Mouse (Mus musculus) limb, embryonic 12.5 days (tissue): Measurements from ENCODE around the gene Rab40c. TPM values are rescaled to one million over a fixed set of nuclear protein-coding genes. Genes with fewer than 3 reads are reported as not detected.

Source experiments
- ATAC-seq: fragments of 200-750 bp; cut with Nextera tagmentation; 2 replicates; pipeline ENCODE4 v1.8.0; 2017; ENCODE audit warnings: low read depth, moderate TSS enrichment; ENCODE audit not compliant: insufficient number of reproducible peaks, insufficient read depth, low FRiP score, low TSS enrichment
- H3K27ac ChIP-seq: fragments of 300-500 bp; sonication (generic); 2 replicates; pipeline ENCODE4 v1.5.1; 2016; ENCODE audit warnings: mild to moderate bottlenecking, moderate library complexity
- H3K27me3 ChIP-seq: fragments of 300-500 bp; sonication (generic); 2 replicates; pipeline ENCODE4 v1.6.1; 2016; ENCODE audit warnings: mild to moderate bottlenecking, moderate library complexity
- H3K36me3 ChIP-seq: fragments of 300-500 bp; sonication (generic); 2 replicates; pipeline ENCODE4 v1.6.1; 2016; ENCODE audit warnings: mild to moderate bottlenecking, moderate library complexity
- H3K4me1 ChIP-seq: fragments of 300-500 bp; sonication (generic); replicated peaks from 2 replicates; pipeline ENCODE4 v1.6.1; 2016
- H3K4me2 ChIP-seq: fragments of 300-500 bp; sonication (generic); 2 replicates; pipeline ENCODE4 v1.6.1; 2016; ENCODE audit warnings: mild to moderate bottlenecking, moderate library complexity
- H3K4me3 ChIP-seq: fragments of 300-500 bp; sonication (generic); replicated peaks from 2 replicates; pipeline ENCODE4 v1.5.1; 2016; ENCODE audit warnings: mild to moderate bottlenecking
- H3K9ac ChIP-seq: fragments of 300-500 bp; sonication (generic); replicated peaks from 2 replicates; pipeline ENCODE4 v1.6.1; 2016; ENCODE audit warnings: mild to moderate bottlenecking, moderate library complexity
- H3K9me3 ChIP-seq: fragments of 300-500 bp; sonication (generic); 2 replicates; pipeline ENCODE4 v1.6.1; 2016; ENCODE audit warnings: mild to moderate bottlenecking, moderate library complexity
- WGBS: fragments of 180-500 bp; shearing (Covaris S2); methylation state at CpG from one replicate; pipeline ENCODE4 v1.1.7; 2016; 5-methylcytosine and 5-hydroxymethylcytosine counted together
- polyA plus RNA-seq: library from polyadenylated mRNA; unstranded; fragments of >200 nt; fragmentation: Nextera tagmentation; extraction: Ambion mirVana; gene quantifications from 2 replicates; pipeline ENCODE4 v1.2.1, GENCODE M21; 2016

Gene Rab40c
- polyA plus RNA-seq, 1 experiment from 2014 or later: 35.7 TPM

DNA sequence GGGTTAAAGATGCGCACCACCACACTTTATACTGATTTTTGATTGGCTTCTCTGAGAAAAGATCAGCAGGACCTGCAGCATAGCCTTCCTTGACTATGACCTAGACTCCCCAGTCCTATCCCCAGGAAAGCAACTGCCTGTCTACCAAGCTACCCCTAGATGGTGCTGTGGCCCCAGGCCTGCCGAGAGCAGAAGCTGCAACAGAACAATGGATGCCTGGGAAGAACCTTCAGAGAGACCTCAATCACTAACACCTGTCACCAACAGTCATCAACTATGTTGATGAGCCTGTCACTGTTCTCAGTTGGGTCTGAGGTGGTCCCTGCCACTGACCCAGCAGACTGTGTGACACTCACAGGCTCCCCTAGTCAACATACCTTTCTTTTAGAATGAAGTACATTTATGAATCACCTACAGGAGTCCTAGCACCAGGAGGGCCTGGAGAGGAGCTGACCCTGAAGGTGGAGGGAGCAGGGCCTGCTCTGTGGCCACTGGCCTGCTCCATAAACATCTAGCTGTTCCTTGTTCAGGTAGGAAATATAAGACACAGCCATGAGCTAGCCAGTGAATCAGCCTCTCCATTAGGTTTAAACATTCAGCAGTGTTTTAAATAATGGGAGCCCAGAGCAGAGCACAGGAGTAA is 25.4 kb downstream of the Rab40c start:
- Histone ChIP-seq H3K9me3 (no peaks in the 10 kb centered on the region), H3K4me2 (no peak overlapping the region), H3K4me1 (no peaks in the 10 kb centered on the region; the same call in 1 of the 2 replicates), H3K36me3 (peaks cover 21% of the 10 kb centered on the region), H3K9ac (no peak overlapping the region), H3K27ac (peak overlapping the region; percentile 45; the same call in 1 of the 2 replicates), H3K4me3 (no peak overlapping the region), H3K27me3 (no peaks in the 10 kb centered on the region)
- 39% methylated on average over 2 of the region's 2 CpGs for WGBS
- 0 out of 2 replicates have a peak, but pooled peaks have one; percentile 71 for ATAC-seq

DNA sequence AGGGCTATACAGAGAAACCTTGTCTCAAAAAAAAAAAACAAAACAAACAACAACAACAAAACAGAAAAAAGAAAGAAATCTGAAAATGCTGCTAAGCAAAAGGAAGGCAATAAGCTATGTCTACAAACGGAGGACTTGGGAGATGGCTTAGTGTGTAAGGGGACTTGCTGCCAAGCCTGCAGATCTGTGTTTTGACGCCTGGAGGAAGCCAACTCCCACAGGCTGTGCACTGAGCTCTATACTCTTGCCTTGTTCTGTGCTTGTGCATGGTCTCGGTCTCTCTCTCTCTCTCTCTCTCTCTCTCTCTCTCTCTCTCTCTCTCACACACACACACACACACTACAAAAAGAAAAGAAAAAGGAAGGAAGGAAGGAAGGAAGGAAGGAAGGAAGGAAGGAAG is 30.7 kb downstream of the Rab40c start:
- 87% methylated on average over 3 of the region's 3 CpGs for WGBS

DNA sequence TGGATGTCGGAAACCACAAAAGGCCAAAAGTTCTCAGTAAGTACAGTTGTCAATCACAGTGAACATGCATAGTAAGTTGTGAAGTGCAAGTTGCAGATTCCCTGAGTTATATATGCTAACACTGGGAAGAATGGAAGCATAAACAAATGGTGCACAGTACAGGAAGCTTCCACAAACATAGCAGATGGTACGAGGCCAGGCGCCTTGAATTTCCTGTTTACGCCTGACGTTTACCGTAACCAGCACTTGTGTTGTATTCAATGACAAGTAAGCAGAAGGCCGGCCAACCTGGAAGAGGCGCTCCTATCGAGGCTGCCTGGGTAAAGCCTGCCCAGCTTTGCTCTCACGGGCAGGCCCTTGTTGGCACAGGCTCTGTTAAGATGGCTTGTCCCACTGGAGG is 32.1 kb downstream of the Rab40c start:
- peaks cover under 1% of the 10 kb centered on the region; the same call in 1 of the 2 replicates for H3K4me1 ChIP-seq
- H3K27ac ChIP-seq: no peak overlapping the region
- peaks cover 66% of the 10 kb centered on the region for H3K36me3 ChIP-seq
- H3K9ac ChIP-seq: no peak overlapping the region
- H3K4me2 ChIP-seq: no peak overlapping the region
- H3K4me3 ChIP-seq: no peak overlapping the region
- no peaks in the 10 kb centered on the region for H3K27me3 ChIP-seq
- 90% methylated on average over 10 of the region's 10 CpGs for WGBS
- ATAC-seq: no peak
- no peaks in the 10 kb centered on the region for H3K9me3 ChIP-seq

More for the DNA sequence above, 30.7 kb downstream of the Rab40c start:
- Histone ChIP-seq H3K9ac (no peak overlapping the region), H3K36me3 (peaks cover 53% of the 10 kb centered on the region), H3K4me1 (no peaks in the 10 kb centered on the region), H3K4me2 (no peak overlapping the region), H3K9me3 (no peaks in the 10 kb centered on the region), H3K27me3 (no peaks in the 10 kb centered on the region), H3K27ac (no peak overlapping the region), H3K4me3 (no peak overlapping the region)
- ATAC-seq: no peak

DNA sequence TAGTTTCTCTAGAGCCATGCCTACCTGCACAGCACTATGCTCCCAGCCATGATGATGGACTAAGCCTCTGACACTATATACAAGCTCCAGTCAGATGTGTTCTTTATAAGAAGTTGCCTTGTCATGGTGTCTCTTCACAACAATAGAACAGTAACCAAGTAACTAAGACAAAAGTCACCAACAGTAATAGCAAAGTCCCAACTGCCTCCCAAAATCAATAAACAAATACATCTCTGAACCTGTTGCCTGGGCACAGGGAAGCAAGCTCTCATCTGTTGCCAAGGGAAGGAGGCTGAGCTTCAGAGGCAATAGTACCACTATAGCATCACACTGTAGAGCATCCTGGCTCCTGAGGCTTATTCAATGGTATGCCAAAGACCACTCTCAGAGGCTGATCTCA is 32.7 kb downstream of the Rab40c start:
- no peaks in the 10 kb centered on the region for H3K27me3 ChIP-seq
- H3K4me1 ChIP-seq: peaks cover 6% of the 10 kb centered on the region
- no peak overlapping the region for H3K9ac ChIP-seq
- ATAC-seq: no peak
- H3K9me3 ChIP-seq: no peaks in the 10 kb centered on the region
- no peak overlapping the region for H3K4me2 ChIP-seq
- peaks cover 73% of the 10 kb centered on the region for H3K36me3 ChIP-seq
- no peak overlapping the region for H3K27ac ChIP-seq
- H3K4me3 ChIP-seq: no peak overlapping the region

DNA sequence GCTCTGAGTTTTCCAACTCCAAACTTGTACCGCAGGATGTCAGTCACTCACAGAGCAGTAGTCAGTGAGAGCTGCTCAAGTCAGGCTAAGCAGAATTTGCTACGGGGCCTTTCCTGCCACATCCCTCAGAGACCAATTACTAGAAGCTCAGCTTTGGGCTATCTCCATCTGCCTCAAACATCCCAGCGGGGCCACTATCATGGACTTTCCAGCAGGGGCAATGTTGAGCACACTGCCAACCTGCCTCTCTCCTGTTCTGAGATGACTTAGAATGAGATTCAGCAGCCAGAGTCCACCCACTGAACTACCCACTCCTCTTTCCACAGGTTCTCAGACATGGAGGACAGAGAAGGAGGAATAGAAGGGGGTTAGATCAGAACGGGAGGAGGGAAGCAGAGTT is 33.9 kb downstream of the Rab40c start:
- H3K36me3 ChIP-seq: peaks cover 69% of the 10 kb centered on the region
- no peaks in the 10 kb centered on the region for H3K9me3 ChIP-seq
- H3K4me1 ChIP-seq: peaks cover 17% of the 10 kb centered on the region
- H3K4me2 ChIP-seq: no peak overlapping the region
- no peak overlapping the region for H3K4me3 ChIP-seq
- 64% methylated on average over 4 of the region's 4 CpGs for WGBS
- H3K27me3 ChIP-seq: no peaks in the 10 kb centered on the region
- no peak overlapping the region for H3K9ac ChIP-seq
- H3K27ac ChIP-seq: no peak overlapping the region
- no peak for ATAC-seq

DNA sequence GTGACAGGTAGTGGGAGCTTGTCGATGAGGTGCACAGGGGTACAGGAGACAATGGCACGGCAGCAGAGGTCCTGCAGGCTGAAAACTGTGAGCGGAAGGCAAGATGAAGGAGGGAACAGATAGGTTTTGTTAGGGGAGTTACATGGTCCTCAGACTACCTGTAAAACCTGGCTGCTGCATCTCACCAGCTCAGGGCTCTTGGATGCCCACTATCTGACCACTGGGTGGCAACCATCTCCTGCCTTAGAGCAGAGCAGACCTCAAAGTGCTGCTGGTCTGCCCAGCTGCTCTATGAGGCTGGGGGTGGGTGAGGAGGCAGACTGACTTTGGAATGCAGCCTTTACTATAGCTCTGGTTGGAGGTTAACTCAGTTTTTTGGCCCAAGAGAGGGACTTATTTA is 35.7 kb downstream of the Rab40c start:
- no peaks in the 10 kb centered on the region for H3K9me3 ChIP-seq
- H3K4me3 ChIP-seq: no peak overlapping the region
- H3K27ac ChIP-seq: no peak overlapping the region
- no peaks in the 10 kb centered on the region for H3K27me3 ChIP-seq
- H3K4me2 ChIP-seq: no peak overlapping the region
- no peak overlapping the region for H3K9ac ChIP-seq
- H3K4me1 ChIP-seq: peaks cover 24% of the 10 kb centered on the region
- no peak for ATAC-seq
- 97% methylated on average over 3 of the region's 3 CpGs for WGBS
- peaks cover 62% of the 10 kb centered on the region for H3K36me3 ChIP-seq

DNA sequence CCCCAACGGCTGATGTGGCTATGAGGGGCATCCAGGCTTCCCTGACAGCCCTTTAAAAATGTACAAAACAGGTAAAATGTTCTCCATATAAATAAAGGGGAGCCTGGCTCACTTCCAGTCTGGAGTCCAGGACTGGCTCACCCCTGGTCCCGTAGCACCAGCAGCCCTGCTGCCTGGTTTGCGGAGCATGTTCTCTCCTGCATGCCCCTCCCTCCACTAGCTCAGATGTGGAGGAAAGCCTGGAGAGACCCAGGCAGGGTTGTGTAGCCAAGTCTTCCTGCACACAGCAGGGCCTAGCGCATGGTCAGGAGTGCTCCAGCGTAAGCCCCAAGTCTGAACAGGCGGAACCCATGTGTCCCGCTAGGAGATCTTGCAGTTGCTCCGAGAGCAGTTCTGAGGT is 36.3 kb downstream of the Rab40c start:
- Histone ChIP-seq H3K27ac (no peak overlapping the region), H3K9me3 (no peaks in the 10 kb centered on the region), H3K4me3 (no peak overlapping the region), H3K4me2 (no peak overlapping the region), H3K4me1 (peaks cover 24% of the 10 kb centered on the region), H3K36me3 (peaks cover 62% of the 10 kb centered on the region), H3K9ac (no peak overlapping the region), H3K27me3 (no peaks in the 10 kb centered on the region)
- ATAC-seq: no peak
- WGBS: 86% methylated on average over 8 of the region's 8 CpGs

DNA sequence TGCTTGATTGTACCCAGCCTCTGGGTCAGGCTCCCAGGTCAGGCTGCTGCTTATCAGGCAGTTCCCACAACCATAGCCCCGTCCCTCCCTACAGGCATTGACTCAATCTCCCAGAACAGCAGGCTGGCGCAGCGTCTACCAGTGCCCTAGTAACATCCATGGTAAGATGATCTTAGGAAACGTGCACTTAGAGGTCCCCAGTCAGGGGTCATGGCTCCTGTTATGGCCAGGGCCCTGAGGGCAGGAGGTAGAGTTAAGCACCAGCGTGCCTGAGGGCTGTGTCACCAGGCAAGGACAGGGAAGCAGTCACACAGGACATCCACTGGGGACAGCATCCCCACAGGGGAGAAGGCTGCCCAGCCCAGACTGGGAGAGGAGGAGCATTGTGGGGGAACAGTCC is 37.2 kb downstream of the Rab40c start:
- WGBS: 23% methylated on average over 5 of the region's 5 CpGs
- Histone ChIP-seq H3K9ac (no peak overlapping the region), H3K4me3 (no peak overlapping the region), H3K9me3 (no peaks in the 10 kb centered on the region), H3K27me3 (no peaks in the 10 kb centered on the region), H3K4me1 (peaks cover 24% of the 10 kb centered on the region), H3K36me3 (peaks cover 60% of the 10 kb centered on the region), H3K27ac (no peak overlapping the region), H3K4me2 (no peak overlapping the region)
- no peak for ATAC-seq

DNA sequence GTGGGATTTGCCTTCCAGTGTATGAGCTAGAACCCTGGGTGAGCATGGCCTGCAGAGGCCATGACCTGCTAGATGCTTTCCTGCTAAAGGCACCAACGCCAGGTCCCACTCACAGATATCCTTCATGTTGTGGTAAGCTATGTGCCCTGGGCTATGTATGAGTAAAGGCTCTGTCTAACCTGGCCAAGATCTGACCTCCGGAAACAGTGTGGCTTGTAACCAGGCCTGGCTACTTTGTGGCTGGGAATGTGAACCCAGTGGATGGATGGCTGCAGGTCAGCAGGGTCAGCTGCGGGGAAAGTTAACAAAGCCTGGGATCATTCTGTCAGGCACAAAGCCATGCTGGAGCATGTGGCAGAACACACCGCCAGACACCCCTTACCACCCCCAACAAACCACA is 37.8 kb downstream of the Rab40c start:
- no peaks in the 10 kb centered on the region for H3K9me3 ChIP-seq
- no peak for ATAC-seq
- H3K27me3 ChIP-seq: no peaks in the 10 kb centered on the region
- H3K27ac ChIP-seq: peak overlapping the region; percentile 53
- 15% methylated on average over 4 of the region's 4 CpGs for WGBS
- no peak overlapping the region for H3K4me3 ChIP-seq
- H3K4me2 ChIP-seq: no peak overlapping the region
- peaks cover 29% of the 10 kb centered on the region for H3K4me1 ChIP-seq
- H3K9ac ChIP-seq: no peak overlapping the region
- H3K36me3 ChIP-seq: peaks cover 60% of the 10 kb centered on the region

DNA sequence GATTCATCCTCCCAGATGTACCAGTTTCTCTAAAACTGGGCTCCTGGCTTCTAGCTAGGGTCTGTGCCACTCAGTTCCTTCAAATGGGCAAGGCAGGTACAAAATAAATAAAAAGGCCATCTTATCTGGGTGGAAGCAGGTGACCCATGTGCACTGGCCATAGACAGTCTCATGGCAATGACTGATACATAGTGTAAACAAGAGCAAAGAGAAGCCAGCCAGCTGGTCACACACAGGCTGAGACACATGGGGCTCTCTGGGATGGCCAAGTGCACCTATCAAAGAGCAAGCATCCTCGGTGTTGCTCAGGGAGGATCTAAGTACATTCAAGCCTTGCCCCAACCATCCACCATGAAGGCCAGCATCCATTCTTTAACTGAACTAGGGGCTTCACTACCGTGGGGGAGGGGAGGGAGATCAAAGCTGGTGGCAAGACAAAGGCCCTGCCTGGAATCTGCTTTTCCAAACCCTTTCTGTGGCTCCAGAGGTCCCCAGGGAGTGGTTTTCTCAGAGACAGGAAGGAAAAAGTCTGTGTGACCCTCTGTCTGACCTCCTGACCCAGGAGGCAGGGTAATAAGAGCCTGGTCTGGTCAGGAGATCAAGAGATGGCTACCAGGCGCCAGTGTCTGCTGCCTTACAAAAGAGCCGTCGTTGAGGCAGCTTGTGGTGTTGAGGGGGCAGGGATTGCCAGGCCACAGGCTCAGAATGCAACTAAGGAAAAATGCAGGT is 38.5 kb downstream of the Rab40c start:
- H3K4me2 ChIP-seq: no peak overlapping the region
- ATAC-seq: no peak
- H3K9me3 ChIP-seq: no peaks in the 10 kb centered on the region
- peaks cover 35% of the 10 kb centered on the region for H3K4me1 ChIP-seq
- WGBS: 8% methylated on average over 5 of the region's 5 CpGs
- no peak overlapping the region for H3K4me3 ChIP-seq
- H3K36me3 ChIP-seq: peaks cover 60% of the 10 kb centered on the region
- H3K27me3 ChIP-seq: no peaks in the 10 kb centered on the region
- peak overlapping the region; percentile 53; the same call in 1 of the 2 replicates for H3K27ac ChIP-seq
- no peak overlapping the region for H3K9ac ChIP-seq

DNA sequence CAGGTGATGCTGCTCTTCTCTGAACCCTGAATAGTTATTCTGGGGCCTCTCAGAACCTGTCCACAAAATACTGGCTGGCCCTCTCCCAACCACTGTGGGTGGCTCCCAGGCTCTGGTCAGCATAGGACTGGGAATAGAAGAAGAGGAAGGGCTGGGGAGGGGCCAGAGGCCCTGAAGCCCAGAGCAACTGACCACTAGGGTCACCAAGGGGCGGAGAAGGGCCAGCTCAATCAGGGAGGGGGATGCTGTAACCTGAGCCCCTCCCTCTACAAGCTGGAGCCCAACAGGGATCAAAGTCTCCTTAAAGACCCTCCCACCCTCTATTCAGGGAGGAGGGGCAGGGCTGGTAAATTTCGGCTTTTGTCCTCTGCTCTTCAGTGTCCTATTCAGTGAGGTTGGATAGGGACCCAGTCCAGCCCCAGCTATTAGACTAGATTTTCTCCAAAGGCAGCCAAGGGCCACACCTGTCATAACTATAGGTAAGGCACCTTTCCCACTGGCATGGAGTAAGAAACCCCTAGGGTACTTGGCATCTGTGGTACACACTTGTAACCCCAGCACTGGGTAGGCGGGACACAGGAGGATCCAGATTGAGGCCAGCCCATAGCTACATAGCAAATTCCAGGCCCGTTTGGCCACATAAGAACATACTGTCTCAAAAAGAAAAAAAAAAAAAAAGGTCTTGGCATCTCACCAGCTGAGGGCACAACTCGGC is 39.2 kb downstream of the Rab40c start, which contains the start of gene Wfikkn1:
Gene Wfikkn1 (minus strand): TSS at position 663 of the 715 bp plus-strand sequence.
- WGBS: 25% methylated on average over 5 of the region's 5 CpGs
- Histone ChIP-seq H3K27ac (peak within 1 kb of the TSS; percentile 53), H3K4me3 (no peak within 1 kb of the TSS), H3K4me2 (no peak within 1 kb of the TSS), H3K36me3 (peaks cover 60% of the 10 kb centered on the region), H3K27me3 (no peaks in the 10 kb centered on the region), H3K4me1 (peaks cover 40% of the 10 kb centered on the region), H3K9me3 (no peaks in the 10 kb centered on the region), H3K9ac (no peak within 1 kb of the TSS)
- ATAC-seq: no peak
